Mouse (Mus musculus): ENCODE results near the gene Gm17727. TPM values are rescaled to one million over a fixed set of nuclear protein-coding genes. Genes with fewer than 3 reads are reported as not detected.
"Not testable (repeated sequence)": the region's sequence is repeated elsewhere in the genome, so short reads cannot be mapped to it uniquely, and the experiment has no call there.

The Gm17727 gene
- total RNA-seq (2015): not detected in 2 replicates
- total RNA-seq (2017): not detected in 2 replicates

- no peak for ATAC-seq (replicated peaks; ENCODE audit: poor library complexity)
Observed at GRCm38 (mm10) chr9:35778009-35778408, at the start of gene Gm17727. Gene Gm17727 (minus strand): TSS chr9:35778109.

- ATAC-seq (replicated peaks; ENCODE audit: poor library complexity): not testable (repeated sequence)
Observed at GRCm38 (mm10) chr9:35817881-35818280, 40.0 kb upstream of the Gm17727 start.

- no peak for ATAC-seq (replicated peaks; ENCODE audit: poor library complexity)
Observed at GRCm38 (mm10) chr9:35798146-35798545, 20.2 kb upstream of the Gm17727 start.

GRCm38 (mm10) chr9:35790001-35790400 is 12.1 kb upstream of the Gm17727 start, which contains the start of the genes Gm27235 and D730048I06Rik:
Gene Gm27235 (minus strand): TSS chr9:35790101.
Gene D730048I06Rik (minus strand): TSS chr9:35790112.
- ATAC-seq (replicated peaks; ENCODE audit: poor library complexity): no peak

- no peak for ATAC-seq (replicated peaks; ENCODE audit: poor library complexity)
Observed at GRCm38 (mm10) chr9:35756843-35757242, 21.1 kb downstream of the Gm17727 start.

- ATAC-seq (replicated peaks; ENCODE audit: poor library complexity): no peak
Observed at GRCm38 (mm10) chr9:35740749-35741148, 37.2 kb downstream of the Gm17727 start, which contains the start of gene Gm17677. Gene Gm17677 (plus strand): TSS chr9:35741049.

Other genes starting within 250 kb of the Gm17727 start
- 0.05 TPM in 1 of 2 replicates, not detected in the other for gene Ddx25, start 219.6 kb downstream of the Gm17727 start, total RNA-seq (2015)
- gene Ddx25, start 219.6 kb downstream of the Gm17727 start, total RNA-seq (2017): 0.03 TPM in 1 of 2 replicates, not detected in the other
- gene Pus3, start 219.5 kb downstream of the Gm17727 start, total RNA-seq (2015): 25.5 and 28.8 TPM in 2 replicates
- 22.3 and 23.7 TPM in 2 replicates for gene Pus3, start 219.5 kb downstream of the Gm17727 start, total RNA-seq (2017)
- gene Pate2, start 207.8 kb downstream of the Gm17727 start, total RNA-seq (2015): 0.57 TPM in 1 of 2 replicates, not detected in the other
- gene Pate2, start 207.8 kb downstream of the Gm17727 start, total RNA-seq (2017): 0.54 TPM in 1 of 2 replicates, not detected in the other
- 9.7 and 12.6 TPM in 2 replicates for gene Hyls1, start 207.7 kb downstream of the Gm17727 start, total RNA-seq (2015)
- gene Hyls1, start 207.7 kb downstream of the Gm17727 start, total RNA-seq (2017): 12.7 and 14.1 TPM in 2 replicates
- gene Pate4, start 166.2 kb downstream of the Gm17727 start, total RNA-seq (2015): not detected in 2 replicates
- gene Pate4, start 166.2 kb downstream of the Gm17727 start, total RNA-seq (2017): not detected in 2 replicates
- gene Pate3, start 129.9 kb downstream of the Gm17727 start, total RNA-seq (2015): not detected in 2 replicates
- gene Pate3, start 129.9 kb downstream of the Gm17727 start, total RNA-seq (2017): not detected in 2 replicates
- gene Pate1, start 90.7 kb downstream of the Gm17727 start, total RNA-seq (2015): not detected in 2 replicates
- gene Pate1, start 90.7 kb downstream of the Gm17727 start, total RNA-seq (2017): not detected in 2 replicates
- gene Gm17677, start 37.1 kb downstream of the Gm17727 start, total RNA-seq (2015): not detected in 2 replicates
- gene Gm17677, start 37.1 kb downstream of the Gm17727 start, total RNA-seq (2017): not detected in 2 replicates
- not detected in 2 replicates for gene Gm27235, start 12.0 kb upstream of the Gm17727 start, total RNA-seq (2015)
- gene Gm27235, start 12.0 kb upstream of the Gm17727 start, total RNA-seq (2017): not detected in 2 replicates
- not detected in 2 replicates for gene D730048I06Rik, start 12.0 kb upstream of the Gm17727 start, total RNA-seq (2015)
- gene D730048I06Rik, start 12.0 kb upstream of the Gm17727 start, total RNA-seq (2017): not detected in 2 replicates
- not detected in 2 replicates for gene 9230110F15Rik, start 66.0 kb upstream of the Gm17727 start, total RNA-seq (2015)
- not detected in 2 replicates for gene 9230110F15Rik, start 66.0 kb upstream of the Gm17727 start, total RNA-seq (2017)
- gene 9230113P08Rik, start 130.3 kb upstream of the Gm17727 start, total RNA-seq (2015): not detected in 2 replicates
- not detected in 2 replicates for gene 9230113P08Rik, start 130.3 kb upstream of the Gm17727 start, total RNA-seq (2017)